Mouse (Mus musculus) heart, postnatal 25 days (tissue): ENCODE measurements at regions not wholly inside any gene's neighbourhood (a gene's known extent, or its start where the extent isn't known, plus 50 kb on each side); places are given as distances from the start of the nearest gene placed in this dataset.
A peak's percentile ranks its signal among the peaks of the same experiment; 100 is the strongest.

Source experiments
- DNase-seq: peaks from one replicate; pipeline ENCODE4 v3.0.0; 2022; ENCODE audit warnings: low spot score
- intact Hi-C: fragments of 180-260 bp; cut with DNase I; formaldehyde crosslinking; loops from one replicate; pipeline ENCODE4 v1.15.1; 2025

DNA sequence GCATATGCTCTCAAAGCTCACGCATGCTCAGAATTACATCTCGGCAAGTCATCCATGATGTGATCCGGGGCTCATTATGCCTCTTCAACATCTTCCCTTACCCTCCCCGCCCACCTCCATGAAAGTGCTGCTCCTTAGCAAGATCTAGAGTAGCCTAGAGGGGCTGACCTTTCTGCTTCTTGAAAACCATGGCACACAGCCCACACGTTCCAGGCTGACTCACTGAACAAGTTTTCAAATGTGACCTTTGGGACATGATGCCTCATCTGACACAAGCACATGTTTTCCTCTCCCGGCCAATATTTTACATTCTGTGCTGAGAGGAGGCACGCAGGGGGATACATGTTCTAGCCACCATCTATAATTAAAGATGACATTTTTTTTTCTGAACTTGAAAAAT is 340.1 kb upstream of the Cdh11 start:
- DNase-seq = no peak
- intact Hi-C loops = no loop called here

DNA sequence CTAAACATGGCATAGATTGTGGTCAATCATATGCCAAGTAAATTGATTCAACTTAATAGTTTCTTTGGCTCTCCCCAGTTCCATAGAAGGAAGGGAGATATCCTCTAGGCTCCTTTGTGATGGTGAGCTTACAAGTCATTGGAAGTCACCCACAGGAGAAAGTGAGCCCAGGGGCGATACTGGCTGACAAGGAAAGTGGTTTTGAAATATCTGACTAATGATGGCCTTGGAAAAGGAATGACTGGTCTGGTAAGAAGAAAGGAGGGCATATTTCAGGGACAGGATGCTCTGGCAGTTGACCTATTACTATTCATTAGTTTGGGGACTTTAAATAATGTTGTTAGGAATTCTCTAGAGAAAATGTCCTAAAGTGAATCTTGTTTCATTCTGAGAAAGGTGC is 352.7 kb upstream of the Cdh11 start:
- intact Hi-C loops = no loop called here
- no peak for DNase-seq

DNA sequence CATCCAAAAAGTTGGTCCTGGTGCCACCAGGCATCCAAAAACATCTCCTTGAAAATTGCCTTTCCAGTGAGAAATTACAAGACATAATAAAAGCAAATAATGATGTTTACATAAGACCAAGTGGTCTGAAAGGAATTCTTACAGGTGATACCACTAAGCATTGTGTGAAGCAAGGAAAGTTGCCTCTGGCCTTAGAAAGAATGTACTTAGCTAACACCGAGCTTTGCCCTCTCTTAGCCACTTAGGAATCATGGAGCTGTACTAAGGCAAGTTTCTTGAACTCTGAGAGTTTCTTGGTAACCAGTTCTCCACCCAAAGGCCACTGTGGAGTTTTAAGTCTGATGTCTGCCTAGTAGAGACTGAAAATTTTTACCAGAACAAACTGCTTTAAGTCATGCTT is 359.4 kb upstream of the Cdh11 start:
- no peak for DNase-seq
- intact Hi-C loops = no loop called here

DNA sequence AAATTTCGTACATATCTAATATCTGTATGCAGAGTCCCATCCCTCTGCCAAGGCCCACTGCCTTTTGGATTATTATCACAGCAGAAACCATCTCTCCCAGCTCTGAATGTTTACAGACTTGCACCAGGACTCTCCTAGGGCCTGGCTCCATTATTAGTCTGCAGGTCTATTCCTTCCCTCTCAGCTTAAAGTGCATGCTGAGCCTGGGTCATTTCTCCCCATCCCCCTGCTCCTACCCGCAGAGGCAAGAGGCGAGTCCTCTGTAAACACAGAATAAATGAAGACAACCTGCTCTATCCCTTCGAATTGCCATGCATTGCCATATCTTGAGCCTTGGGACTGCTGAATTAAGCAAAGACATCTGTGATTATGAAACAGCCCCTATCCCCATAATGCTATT is 362.6 kb upstream of the Cdh11 start:
- intact Hi-C loops = no loop called here
- DNase-seq = no peak

DNA sequence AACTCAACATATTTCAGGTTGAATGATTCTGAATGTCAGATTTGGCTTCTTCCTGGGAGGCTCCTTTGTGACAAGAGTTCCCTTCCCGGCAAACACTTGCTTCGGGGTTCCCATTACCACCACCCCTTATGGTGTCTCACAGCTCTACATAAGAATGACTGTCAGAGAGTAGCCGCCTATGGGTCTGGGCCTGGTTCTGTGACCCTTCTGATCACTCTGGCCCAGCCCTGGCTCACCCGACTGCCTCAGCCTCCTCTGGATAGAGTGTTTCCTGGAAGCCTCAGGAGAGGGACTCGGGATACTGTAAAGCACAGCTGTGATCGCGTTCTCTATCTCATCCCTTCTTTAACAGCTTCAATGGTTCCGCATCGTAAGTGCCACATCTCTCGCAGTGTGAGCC is 363.0 kb upstream of the Cdh11 start:
- no peak for DNase-seq
- intact Hi-C loops = no loop called here

DNA sequence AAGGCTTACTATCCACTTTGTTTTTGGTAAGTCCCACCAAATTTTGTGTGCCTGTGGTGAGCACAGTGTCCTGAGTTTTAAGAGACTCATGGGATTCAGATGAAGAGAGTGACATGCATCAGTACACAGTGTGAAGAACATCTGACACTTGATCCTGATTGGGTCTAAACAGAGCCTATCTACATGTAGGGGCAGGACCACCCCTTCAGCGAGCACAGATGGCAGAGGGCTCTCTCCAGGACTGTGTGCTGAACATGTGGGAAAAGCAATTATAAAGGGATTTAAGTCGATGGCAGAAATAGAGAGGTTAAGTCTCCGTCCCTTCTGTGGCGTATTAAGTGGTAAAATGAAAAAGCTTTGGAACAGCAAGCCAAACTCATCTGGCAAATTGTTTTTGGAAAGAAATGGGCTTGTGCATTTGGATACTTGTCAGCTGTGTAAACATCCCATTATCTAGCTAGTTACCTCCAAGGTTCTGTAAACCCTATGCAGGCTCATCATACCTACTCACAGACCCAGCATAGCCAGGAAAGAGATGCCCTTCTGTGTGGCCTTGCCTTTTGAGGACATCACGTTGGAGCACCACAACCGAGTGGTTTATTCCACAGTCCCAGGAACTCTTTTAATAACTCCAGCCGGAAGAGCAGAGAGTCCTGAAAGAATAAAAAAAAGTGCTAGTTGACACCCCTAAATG is 381.3 kb upstream of the Cdh11 start:
- intact Hi-C loops = no loop called here
- no peak for DNase-seq

DNA sequence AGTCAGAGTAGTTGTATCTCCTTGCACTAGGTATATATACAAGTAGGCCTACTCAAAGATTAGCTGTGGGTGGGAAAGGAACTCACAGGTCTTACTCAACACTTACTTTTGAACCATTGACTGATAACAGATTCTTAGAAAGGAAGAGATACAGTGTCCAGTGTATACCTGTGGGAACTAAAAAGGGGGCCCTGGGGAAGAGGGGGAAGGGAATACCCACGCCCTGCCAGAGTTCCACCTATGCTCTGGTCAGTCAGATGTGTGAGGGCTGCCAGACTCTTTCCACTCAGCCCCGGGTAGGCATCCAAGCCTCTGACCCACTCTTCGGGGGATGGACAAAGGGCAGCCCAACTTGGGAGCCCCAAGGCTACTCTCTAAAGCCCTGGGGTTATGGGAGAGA is 387.9 kb upstream of the Cdh11 start:
- DNase-seq = no peak
- intact Hi-C loops = no loop called here

DNA sequence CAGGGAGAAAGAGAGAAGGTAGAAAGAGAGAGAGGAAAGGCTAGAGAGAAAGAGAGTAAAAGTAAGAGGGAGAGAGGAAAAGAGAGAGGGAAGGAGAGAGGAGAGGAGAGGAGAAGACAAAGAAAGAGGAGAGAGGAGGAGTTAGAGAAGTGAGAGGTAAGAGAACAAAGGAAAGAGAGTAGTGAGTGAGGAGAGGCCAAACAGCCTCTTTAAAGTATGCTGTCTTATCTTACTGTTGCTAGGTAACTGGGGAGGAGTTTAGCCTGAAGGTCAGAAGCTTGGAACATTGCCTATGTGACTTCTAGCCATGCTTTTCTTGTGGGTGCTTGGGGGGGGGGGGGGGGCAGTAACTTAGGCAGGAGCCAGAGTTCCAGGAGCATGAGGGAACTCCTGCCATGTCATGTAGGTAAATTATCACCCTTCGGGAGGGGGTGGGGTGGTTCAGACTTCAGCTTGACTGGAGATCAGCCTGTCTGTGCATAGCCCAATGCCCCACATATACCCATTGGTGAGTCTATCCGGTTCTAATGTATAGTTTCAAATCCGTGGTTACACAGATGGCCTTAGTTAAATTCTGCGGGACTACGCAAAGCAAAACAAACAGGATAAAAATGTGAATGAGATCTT is 388.5 kb upstream of the Cdh11 start:
- no peak for DNase-seq
- intact Hi-C loops = no loop called here

DNA sequence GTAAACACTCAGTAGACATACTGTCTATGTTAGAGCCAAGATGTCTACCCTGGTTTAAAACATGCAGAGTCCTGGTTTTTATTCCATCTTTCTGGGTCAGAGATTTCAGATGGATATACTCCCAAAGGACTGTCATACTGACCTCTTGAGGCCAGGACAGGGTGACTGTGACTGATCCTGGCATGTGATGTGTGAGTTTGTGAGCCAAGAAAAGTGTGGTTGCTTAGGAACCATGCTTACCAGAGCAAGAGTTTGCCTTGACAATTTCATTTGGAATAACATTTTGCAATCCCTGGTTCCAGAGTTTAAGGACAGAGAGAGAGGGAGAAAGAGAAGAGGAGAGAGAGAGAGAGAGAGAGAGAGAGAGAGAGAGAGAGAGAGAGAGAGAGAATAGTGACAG is 395.2 kb upstream of the Cdh11 start:
- DNase-seq = no peak
- intact Hi-C loops = no loop called here

DNA sequence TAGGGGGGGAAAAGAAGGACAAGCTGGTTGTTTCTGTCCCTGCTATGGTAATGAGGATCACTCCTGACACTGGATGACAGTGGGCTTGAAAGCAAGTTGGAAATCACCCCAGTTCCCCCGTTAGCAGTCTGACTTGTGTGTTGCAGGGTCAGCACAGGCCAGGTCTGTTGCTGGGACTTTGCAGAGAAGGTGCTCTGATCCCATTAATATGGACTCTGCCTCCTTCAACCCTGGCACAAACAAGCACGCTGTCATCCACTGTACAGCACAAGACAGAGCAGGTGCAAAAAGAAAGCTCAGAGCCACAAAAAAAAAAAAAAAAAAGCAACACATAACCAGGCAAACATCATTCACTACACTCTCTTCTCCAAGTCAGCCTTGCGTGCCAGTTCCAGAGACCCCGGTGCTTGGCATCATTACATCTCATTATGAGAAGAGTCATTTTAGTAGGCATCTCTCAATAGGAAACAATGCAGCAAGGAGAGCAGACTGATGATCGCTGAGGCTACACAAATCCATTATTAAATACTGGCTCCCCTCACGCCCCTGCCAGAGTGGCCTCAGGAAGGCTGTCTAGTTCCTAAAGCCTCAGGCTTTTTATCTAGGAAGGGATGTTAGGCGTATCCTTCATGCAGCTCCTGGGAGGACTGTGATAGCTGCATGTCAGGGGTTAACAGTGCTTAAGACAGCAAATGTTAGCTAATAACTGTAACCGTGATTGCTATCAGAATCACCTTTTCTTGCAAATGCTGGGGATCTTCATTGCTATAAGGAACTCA is 403.5 kb upstream of the Cdh11 start:
- intact Hi-C loops = no loop called here
- DNase-seq = no peak

DNA sequence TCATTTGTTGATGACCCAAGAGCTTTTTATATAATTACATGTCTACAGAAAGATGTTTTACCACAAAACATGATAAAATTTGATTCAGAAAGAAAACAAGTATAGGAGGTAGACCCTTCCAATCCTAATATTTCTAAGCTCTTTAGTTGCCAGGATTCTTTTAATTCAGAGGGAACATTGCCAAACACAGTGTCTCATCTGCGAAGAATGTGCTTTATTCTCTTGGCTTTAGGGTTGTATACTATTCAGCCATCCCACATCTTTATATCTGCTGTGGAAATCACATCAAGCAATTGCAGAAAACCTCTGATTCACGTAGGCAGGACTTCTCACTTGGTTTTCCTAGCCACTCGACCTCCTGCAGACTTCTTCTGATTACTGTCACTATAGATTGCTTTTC is 412.8 kb upstream of the Cdh11 start:
- no peak for DNase-seq
- intact Hi-C loops = no loop called here

DNA sequence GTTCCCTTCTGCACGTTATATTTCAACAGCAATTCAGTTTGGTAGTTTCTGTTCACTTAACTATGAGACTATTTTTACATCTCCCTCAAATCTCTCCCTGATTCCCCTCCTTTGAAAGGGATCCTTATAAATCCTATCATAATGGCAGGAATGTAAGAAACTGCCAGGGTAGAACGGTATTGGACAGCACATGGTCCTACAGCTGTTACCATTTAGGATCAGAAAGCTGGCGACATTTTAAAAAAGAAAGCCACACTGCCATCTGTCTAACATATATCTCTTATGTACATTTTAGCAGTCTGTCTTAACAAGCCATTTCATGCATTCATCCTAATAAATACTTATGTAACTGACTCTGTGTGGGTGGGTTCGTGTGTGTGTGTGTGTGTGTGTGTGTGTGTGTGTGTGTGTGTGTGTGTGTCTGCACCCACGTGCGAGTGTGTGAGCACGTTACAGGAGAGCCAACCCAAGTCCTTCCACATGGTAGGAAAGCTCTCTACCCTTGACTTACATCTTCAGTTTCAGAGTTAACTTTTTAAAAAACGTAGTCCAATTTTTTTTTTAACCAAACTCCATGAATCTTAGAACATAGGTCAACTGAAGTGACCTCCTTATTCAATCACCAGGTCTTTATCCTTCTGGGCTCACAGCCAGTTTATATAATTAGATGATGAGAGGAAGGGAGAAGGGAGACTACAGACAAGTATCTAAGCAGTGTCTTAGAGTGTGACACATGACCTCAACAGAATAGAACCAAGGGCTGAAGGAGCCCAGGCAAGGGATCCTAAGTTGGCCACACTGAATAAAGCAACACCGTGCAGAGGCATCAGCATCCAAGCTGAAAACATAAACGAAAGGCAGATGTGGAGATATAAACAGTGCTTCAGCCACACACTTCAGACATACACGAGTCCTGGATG is 414.5 kb upstream of the Cdh11 start:
- intact Hi-C loops = no loop called here
- DNase-seq = no peak

DNA sequence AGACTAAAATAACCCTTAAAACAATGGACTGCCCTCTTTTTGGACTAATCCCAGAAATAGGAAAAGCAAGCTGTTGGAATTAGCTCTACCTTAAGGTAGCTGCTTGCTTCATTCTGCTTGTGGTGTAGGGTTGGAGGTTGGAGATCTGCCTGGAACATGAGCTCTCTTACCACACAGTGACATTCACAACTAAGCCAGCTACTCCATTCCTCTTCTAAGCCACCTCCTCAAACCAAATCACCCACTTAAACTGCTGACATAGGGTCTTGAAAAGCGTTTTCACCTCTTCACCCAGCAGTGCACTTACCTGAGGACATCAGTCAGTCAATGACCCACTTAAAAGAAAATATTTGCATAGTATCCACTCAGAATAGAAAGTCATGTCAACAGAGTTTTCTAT is 418.3 kb upstream of the Cdh11 start:
- no peak for DNase-seq
- intact Hi-C loops = no loop called here

DNA sequence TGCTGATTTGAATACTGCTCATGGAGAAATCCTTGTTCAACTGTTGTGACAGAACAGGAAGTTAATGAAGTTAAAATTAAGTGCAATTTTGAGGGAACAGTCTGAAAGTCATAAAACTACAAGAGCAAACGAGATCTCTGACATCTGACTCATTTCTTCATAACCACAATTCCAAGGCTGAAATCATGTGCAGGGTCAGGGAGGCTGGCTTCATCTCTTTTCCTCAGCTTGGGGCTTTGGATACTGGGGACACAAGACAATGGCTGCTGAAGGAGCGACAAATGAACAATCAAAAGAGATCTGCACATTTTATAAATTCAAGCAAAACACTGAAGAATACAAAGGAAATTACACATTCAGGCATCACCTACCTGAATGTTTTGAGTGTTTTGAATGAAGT is 429.2 kb upstream of the Cdh11 start:
- no peak for DNase-seq
- intact Hi-C loops = no loop called here

DNA sequence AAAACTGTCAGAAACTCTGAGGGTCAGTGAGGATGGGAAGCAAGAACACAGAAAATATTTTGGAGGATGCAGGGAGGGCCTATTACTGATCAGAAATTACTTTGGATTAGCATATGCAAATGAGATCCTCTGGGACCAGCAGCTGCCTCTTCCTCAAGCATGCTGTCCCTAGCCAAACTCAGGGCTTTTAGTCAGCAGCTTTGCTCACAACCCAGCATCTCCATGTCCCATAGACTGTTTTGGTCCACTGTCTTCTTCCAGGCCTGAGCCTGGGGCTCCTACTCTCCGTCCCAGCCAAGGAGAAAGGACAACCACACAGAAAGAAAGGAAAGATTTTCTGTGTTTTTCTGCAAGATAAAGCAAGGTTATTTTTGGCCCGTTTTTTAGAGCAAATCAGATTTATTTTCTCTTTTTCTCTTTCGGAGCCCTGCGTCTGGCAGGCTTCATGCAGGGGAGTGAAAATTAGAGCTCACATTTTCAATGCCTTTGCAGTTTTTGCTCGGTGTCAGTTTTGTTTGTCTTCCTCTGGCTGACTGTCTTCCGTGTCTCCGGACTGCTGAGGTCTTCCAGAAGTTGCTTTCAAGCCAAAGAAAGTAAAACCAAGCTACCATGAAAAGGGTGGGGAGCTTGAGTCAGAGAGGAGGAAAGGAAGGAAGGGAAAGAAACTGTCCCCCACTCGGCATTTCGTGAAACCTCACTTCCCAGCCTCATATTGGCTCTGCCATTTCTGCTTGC is 445.5 kb upstream of the Cdh11 start:
- no peak for DNase-seq
- intact Hi-C loops = no loop called here

DNA sequence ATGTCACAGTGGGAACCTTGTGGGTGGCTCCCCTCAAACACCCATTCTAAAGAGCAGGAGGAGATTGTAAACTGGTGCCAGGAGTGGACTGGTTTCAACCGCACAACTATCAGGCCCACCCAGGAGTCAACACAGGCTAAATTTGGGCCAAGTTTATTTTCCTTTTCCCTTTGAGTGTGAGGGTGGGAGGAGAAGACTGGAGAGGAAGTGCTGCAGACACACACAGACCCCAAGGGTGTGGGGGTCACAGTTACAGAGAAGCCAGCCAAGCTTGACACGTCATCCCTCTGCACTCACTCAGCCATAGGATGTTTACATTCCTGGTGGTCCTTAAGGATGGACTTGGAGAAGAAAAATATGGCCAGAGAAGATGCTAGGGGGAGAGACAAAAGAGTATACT is 448.9 kb upstream of the Cdh11 start:
- no peak for DNase-seq
- intact Hi-C loops = no loop called here

DNA sequence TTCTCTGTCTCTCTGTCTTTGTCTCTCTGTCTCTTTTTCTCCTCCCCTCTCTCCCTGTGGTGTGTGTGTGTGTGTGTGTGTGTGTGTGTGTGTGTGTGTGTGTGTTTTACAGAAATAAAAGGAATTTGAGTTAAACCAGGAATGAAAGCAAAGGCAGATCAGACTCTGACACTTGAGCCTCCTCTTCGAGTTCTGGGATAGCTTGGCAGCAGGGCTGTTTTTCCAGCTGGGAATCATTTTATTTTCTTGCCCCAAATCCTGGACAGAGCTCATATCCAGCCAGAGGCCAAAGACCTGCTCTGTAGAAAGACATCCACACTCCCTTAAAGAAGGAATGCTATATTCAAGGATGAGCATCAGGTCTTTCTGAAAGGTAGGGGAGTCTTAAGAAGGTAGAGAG is 450.2 kb upstream of the Cdh11 start:
- intact Hi-C loops = no loop called here

DNA sequence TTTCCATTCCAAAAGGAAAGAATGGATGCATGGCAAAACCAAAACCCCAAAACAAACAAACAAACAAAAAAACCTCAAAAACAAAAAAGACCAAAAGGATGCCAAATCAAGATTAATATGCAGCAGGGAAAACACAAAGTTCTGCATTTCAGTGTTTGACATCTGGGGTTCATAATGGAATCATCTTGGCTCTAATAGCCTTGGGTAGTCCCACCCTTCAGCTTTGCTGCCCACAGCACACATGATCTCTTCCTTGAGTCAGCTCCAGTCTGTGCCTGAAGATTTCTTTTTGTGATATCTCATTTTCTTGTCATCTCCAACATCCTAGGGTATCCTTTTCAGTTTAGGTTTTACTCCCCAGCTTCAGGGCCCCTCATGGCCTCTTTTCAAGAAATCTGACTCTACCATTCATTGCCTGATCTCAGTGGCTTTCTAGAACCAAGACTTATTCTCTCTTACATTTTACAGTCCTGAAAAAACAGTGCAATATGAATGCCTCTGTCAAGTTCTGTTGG is 453.1 kb upstream of the Cdh11 start:
- DNase-seq = no peak
- intact Hi-C loops = no loop called here

More for the DNA sequence above, 450.2 kb upstream of the Cdh11 start:
- peak; percentile 3 for DNase-seq

DNA sequence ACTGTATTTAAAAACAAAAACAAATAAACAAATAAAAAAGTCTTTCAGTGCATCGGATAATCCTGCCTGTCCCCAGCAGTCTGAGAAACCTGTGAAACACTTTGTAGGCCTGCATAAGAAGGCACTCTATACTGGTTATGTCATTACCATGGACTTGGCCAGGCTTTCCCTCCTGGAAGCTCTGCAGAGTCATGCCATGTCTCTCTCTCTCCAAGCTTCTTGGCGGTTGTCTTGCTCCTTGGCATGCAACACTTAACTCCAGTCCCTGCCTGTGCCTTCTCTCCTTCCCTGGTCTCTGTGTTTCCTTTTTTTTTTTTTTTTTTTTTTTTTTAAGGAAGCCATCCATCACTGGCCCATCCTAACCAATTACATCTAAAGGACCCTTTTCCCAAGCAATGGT is 458.7 kb upstream of the Cdh11 start:
- intact Hi-C loops = no loop called here
- no peak for DNase-seq

DNA sequence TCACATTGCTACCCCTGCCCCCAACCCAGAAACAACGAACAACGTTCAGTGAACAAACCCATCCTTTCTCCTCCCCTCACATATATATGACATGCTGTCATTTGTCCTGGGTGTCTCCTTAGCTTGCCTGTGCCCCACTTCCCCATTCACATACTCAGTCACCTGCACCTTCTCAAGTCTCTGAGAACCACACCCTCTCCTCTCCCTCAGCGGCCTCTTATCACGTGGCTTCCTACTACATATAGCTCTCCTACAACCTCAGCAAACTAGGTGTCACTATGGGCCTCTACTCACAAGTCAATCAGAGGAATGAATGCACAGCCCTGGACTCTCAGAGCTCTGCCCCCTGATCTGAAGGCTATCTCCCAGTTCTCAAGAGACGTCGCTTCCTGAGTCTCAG is 459.2 kb upstream of the Cdh11 start:
- DNase-seq = no peak
- intact Hi-C loops = no loop called here
